Mouse (Mus musculus): ENCODE measurements around the gene Rundc3b.

GRCm38 (mm10) chr5:8541120-8542117 is 81.3 kb downstream of the Rundc3b start:
- no peak for TF ChIP-seq CTCF (IDR thresholded peaks at IDR 0.05; ENCODE audit: low read depth, low read length)
- no peak for TF ChIP-seq POLR2A (IDR thresholded peaks at IDR 0.05; ENCODE audit: borderline replicate concordance, low read depth, low read length)

Data from bone marrow macrophage, adult 2 months (primary cell).